Mouse (Mus musculus): Measurements from ENCODE around the gene Calhm2.

- TF ChIP-seq GATA1 (IDR thresholded peaks at IDR 0.05; ENCODE audit: borderline replicate concordance, low read length), result no peak
- TF ChIP-seq FLI1 (IDR thresholded peaks at IDR 0.05; ENCODE audit: low read length), result no peak
These were observed 4.3 kb upstream of the Calhm2 start for GRCm38 (mm10) chr19:47142438-47142837.

All from megakaryocyte, embryonic 14.5 days (primary cell).